Mouse (Mus musculus) CH12.LX (cell line): ENCODE results near the gene BC080695. TPM values are rescaled to one million over a fixed set of nuclear protein-coding genes. Genes with fewer than 3 reads are reported as not detected.
"Not testable (repeated sequence)": the region's sequence is repeated elsewhere in the genome, so short reads cannot be mapped to it uniquely, and the experiment has no call there.

ENCODE experiments used
- DNase-seq: peaks from one replicate; pipeline ENCODE4 v3.0.0-alpha.2; 2013; ENCODE audit errors: extremely low read depth
- H3K27ac ChIP-seq: 2 replicates; pipeline ENCODE4 v1.5.1; 2012; ENCODE audit warnings: low read depth, mild to moderate bottlenecking, control low read depth, moderate library complexity; ENCODE audit not compliant: insufficient read depth
- H3K27me3 ChIP-seq: replicated peaks from 2 replicates; pipeline ENCODE3; 2012; ENCODE audit warnings: inconsistent platforms
- H3K36me3 ChIP-seq, 2 experiments: replicated peaks in 1 of 2; 2 replicates each; pipeline versions ENCODE3 to v1.6.1; 2012; ENCODE audit warnings: inconsistent platforms in 1 of 2, low read length in 1 of 2, mild to moderate bottlenecking in 1 of 2, mixed read lengths in 1 of 2, moderate library complexity in 1 of 2; ENCODE audit not compliant: control insufficient read depth in 1 of 2, insufficient read depth in 1 of 2
- H3K4me1 ChIP-seq, 2 experiments: 2 replicates each; pipeline ENCODE4 v1.6.1; 2012; ENCODE audit warnings: inconsistent platforms in 1 of 2, moderate library complexity in 1 of 2; ENCODE audit not compliant: insufficient read depth in 2 of 2, control insufficient read depth in 1 of 2
- H3K4me2 ChIP-seq: 2 replicates; pipeline ENCODE4 v1.6.1; 2012; ENCODE audit warnings: low read depth, mild to moderate bottlenecking, control low read depth; ENCODE audit not compliant: poor library complexity, insufficient read depth, severe bottlenecking
- H3K4me3 ChIP-seq, 3 experiments: fragments of 150-350 bp in 1 of 3; sonication (generic) in 1 of 3; replicated peaks in 1 of 3; 2 replicates each; pipeline versions ENCODE3 to v1.5.1; 2011 to 2012; ENCODE audit warnings: low read depth in 2 of 3, low read length in 2 of 3, mild to moderate bottlenecking in 2 of 3, moderate library complexity in 2 of 3, control low read depth in 1 of 3, improper control_type of control experiment in 1 of 3, inconsistent platforms in 1 of 3, mixed read lengths in 1 of 3; ENCODE audit not compliant: poor library complexity in 1 of 3
- H3K79me2 ChIP-seq: replicated peaks from 2 replicates; pipeline ENCODE4 v1.6.1; 2012; ENCODE audit warnings: mild to moderate bottlenecking, moderate library complexity; ENCODE audit not compliant: control insufficient read depth, poor library complexity, insufficient read depth, severe bottlenecking; ENCODE audit errors: extremely low read depth
- H3K9ac ChIP-seq: 2 replicates; pipeline ENCODE4 v1.6.1; 2012; ENCODE audit warnings: low read depth, mild to moderate bottlenecking, control low read depth, moderate library complexity; ENCODE audit not compliant: insufficient read depth
- H3K9me3 ChIP-seq: replicated peaks from 2 replicates; pipeline ENCODE3; 2012; ENCODE audit warnings: low read length, inconsistent platforms, mixed read lengths
- E2F4 ChIP-seq: IDR thresholded peaks from 2 replicates; pipeline ENCODE4 v1.6.1; 2011; ENCODE audit warnings: low read depth, low read length, improper control_type of control experiment; ENCODE audit not compliant: insufficient replicate concordance
- EP300 ChIP-seq: IDR thresholded peaks from 2 replicates; pipeline ENCODE4 v1.6.1; 2011; ENCODE audit warnings: low read length, improper control_type of control experiment
- JUN ChIP-seq: IDR thresholded peaks from 2 replicates; pipeline ENCODE4 v1.6.1; 2011; ENCODE audit warnings: low read depth, mild to moderate bottlenecking, low read length, improper control_type of control experiment, moderate library complexity; ENCODE audit not compliant: insufficient read depth
- MAFK ChIP-seq: IDR thresholded peaks from 2 replicates; pipeline ENCODE4 v1.6.1; 2011; ENCODE audit warnings: low read length, improper control_type of control experiment; ENCODE audit not compliant: insufficient replicate concordance
- MAX ChIP-seq: IDR thresholded peaks from 2 replicates; pipeline ENCODE4 v1.6.1; 2011; ENCODE audit warnings: low read length, improper control_type of control experiment
- PAX5 ChIP-seq: IDR thresholded peaks from 2 replicates; pipeline ENCODE4 v1.6.1; 2012; ENCODE audit warnings: low read length, inconsistent platforms, mixed read lengths
- TCF12 ChIP-seq: IDR thresholded peaks from 2 replicates; pipeline ENCODE4 v1.6.1; 2014; ENCODE audit warnings: low read depth, mild to moderate bottlenecking, inconsistent platforms, low read length, improper control_type of control experiment
- dilution Hi-C: fragments of 300-500 bp; cut with MboI; formaldehyde crosslinking; loops from 2 replicates; pipeline ENCODE4 v1.14.3; 2020; ENCODE audit warnings: low sequenced_read_pairs; ENCODE audit not compliant: extremely low pct_unique_long_range_greater_than_20kb, extremely low pct_ligation_motif_present
- in situ Hi-C: fragments of 300-500 bp; cut with MboI; formaldehyde crosslinking; loops from 3 replicates; pipeline ENCODE4 v1.14.3; 2019; ENCODE audit warnings: low sequenced_read_pairs, low pct_ligation_motif_present, low pct_unique_long_range_greater_than_20kb, mixed read lengths
- polyA plus RNA-seq: library from polyadenylated mRNA; unstranded; fragments of >175 nt; gene quantifications from 2 replicates; pipeline ENCODE4 v1.2.1, GENCODE M21; 2012; ENCODE audit warnings: low read depth; ENCODE audit not compliant: insufficient read length
- total RNA-seq, 2 experiments: library from RNA; depleted of rRNA; stranded (reverse); fragments of 300-350 nt in 1 of 2; fragments of >200 nt in 1 of 2; gene quantifications; 2 replicates each; pipeline ENCODE4 v1.2.3; 2012 to 2014

BC080695 gene
- total RNA-seq (2012; rRNA removed) = not detected in 2 replicates
- not detected in 2 replicates for total RNA-seq (2014; rRNA removed)
- polyA plus RNA-seq = not detected in 2 replicates

GRCm38 (mm10) chr4:143551400-143551799 is at the start of gene BC080695, which contains the start of gene Gm13057:
Gene BC080695, plus strand, starts transcription at chr4:143551700.
Gene Gm13057, plus strand, starts transcription at chr4:143551709.
- H3K4me1 ChIP-seq, H3K4me2 ChIP-seq, DNase-seq, H3K27ac ChIP-seq, H3K79me2 ChIP-seq, dilution Hi-C loops, H3K4me3 ChIP-seq, H3K36me3 ChIP-seq, H3K27me3 ChIP-seq, H3K9ac ChIP-seq, in situ Hi-C loops, H3K9me3 ChIP-seq: not testable (repeated sequence)

- H3K36me3 ChIP-seq = no peaks in the 10 kb centered on the region
- TF ChIP-seq MAFK (no peak), EP300 (no peak), MAX (no peak), E2F4 (no peak), JUN (no peak), TCF12 (no peak), PAX5 (no peak)
- dilution Hi-C loops (no loop called here), in situ Hi-C loops (no loop called here)
- DNase-seq = no peak
- no peak within 1 kb of the TSS for H3K4me2 ChIP-seq
- no peak within 1 kb of the TSS for H3K9ac ChIP-seq
- H3K27me3 ChIP-seq = no peaks in the 10 kb centered on the region
- no peaks in the 10 kb centered on the region for H3K9me3 ChIP-seq
- H3K4me3 ChIP-seq = no peak within 1 kb of the TSS
- no peak within 1 kb of the TSS for H3K27ac ChIP-seq
- H3K4me1 ChIP-seq = no peaks in the 10 kb centered on the region
- H3K79me2 ChIP-seq = no peaks in the 10 kb centered on the region
Observed at GRCm38 (mm10) chr4:143511043-143511442, 40.5 kb upstream of the BC080695 start, which contains the start of gene Gm13043. Gene Gm13043, plus strand, starts transcription at chr4:143511343.

- H3K9me3 ChIP-seq, H3K27me3 ChIP-seq, dilution Hi-C loops, H3K4me3 ChIP-seq, H3K4me2 ChIP-seq, H3K79me2 ChIP-seq, in situ Hi-C loops, H3K4me1 ChIP-seq, H3K27ac ChIP-seq, DNase-seq, H3K9ac ChIP-seq, H3K36me3 ChIP-seq: not testable (repeated sequence)
Observed at GRCm38 (mm10) chr4:143535654-143536053, 15.8 kb upstream of the BC080695 start, which contains the start of gene Gm13040. Gene Gm13040, plus strand, starts transcription at chr4:143535954.

- H3K27me3 ChIP-seq, H3K79me2 ChIP-seq, DNase-seq, H3K27ac ChIP-seq, H3K9me3 ChIP-seq, dilution Hi-C loops, H3K36me3 ChIP-seq, in situ Hi-C loops, H3K9ac ChIP-seq, H3K4me3 ChIP-seq, H3K4me2 ChIP-seq, H3K4me1 ChIP-seq: not testable (repeated sequence)
Observed at GRCm38 (mm10) chr4:143611927-143612326, 60.4 kb downstream of the BC080695 start.

GRCm38 (mm10) chr4:143614703-143615102 is 63.2 kb downstream of the BC080695 start, which contains the start of gene Gm13083:
Gene Gm13083, plus strand, starts transcription at chr4:143615003.
- H3K9ac ChIP-seq, H3K4me1 ChIP-seq, H3K27me3 ChIP-seq, H3K4me3 ChIP-seq, H3K9me3 ChIP-seq, dilution Hi-C loops, H3K4me2 ChIP-seq, DNase-seq, in situ Hi-C loops, H3K79me2 ChIP-seq, H3K36me3 ChIP-seq, H3K27ac ChIP-seq: not testable (repeated sequence)
